Mouse (Mus musculus): ENCODE data around the gene Mcub.

Mcub gene

GRCm38 (mm10) chr3:129969432-129970395, at the start of gene Mcub:
TSS of gene Mcub (minus strand) at chr3:129970206.
- DNase-seq: peak; percentile 66

- DNase-seq: no peak
Measured at GRCm38 (mm10) chr3:130012943-130013342, 42.9 kb upstream of the Mcub start.

- no peak for DNase-seq
Measured at GRCm38 (mm10) chr3:130011236-130011635, 41.2 kb upstream of the Mcub start.

- no peak for DNase-seq
Measured at GRCm38 (mm10) chr3:130006141-130006540, 36.1 kb upstream of the Mcub start.

GRCm38 (mm10) chr3:130000926-130001325, 30.9 kb upstream of the Mcub start:
- DNase-seq: no peak

- DNase-seq: no peak
Measured at GRCm38 (mm10) chr3:129998526-129998925, 28.5 kb upstream of the Mcub start.

GRCm38 (mm10) chr3:129998001-129998400, 28.0 kb upstream of the Mcub start:
- DNase-seq: no peak

GRCm38 (mm10) chr3:129997324-129997723, 27.3 kb upstream of the Mcub start:
- no peak for DNase-seq

- no peak for DNase-seq
Measured at GRCm38 (mm10) chr3:129987297-129987696, 17.3 kb upstream of the Mcub start.

GRCm38 (mm10) chr3:129985335-129985734, 15.3 kb upstream of the Mcub start:
- DNase-seq: peak; percentile 18

GRCm38 (mm10) chr3:129984797-129985196, 14.8 kb upstream of the Mcub start:
- DNase-seq: no peak

- no peak for DNase-seq
Measured at GRCm38 (mm10) chr3:129982271-129982670, 12.3 kb upstream of the Mcub start.

- DNase-seq: no peak
Measured at GRCm38 (mm10) chr3:129981756-129982155, 11.8 kb upstream of the Mcub start.

- no peak for DNase-seq
Measured at GRCm38 (mm10) chr3:129979510-129979909, 9.5 kb upstream of the Mcub start.

- no peak for DNase-seq
Measured at GRCm38 (mm10) chr3:129978716-129979115, 8.7 kb upstream of the Mcub start.

- DNase-seq: no peak
Measured at GRCm38 (mm10) chr3:129976317-129976716, 6.3 kb upstream of the Mcub start.

- peak; percentile 12 for DNase-seq
Measured at GRCm38 (mm10) chr3:129970529-129971515, 816 bp upstream of the Mcub start.

- DNase-seq: no peak
Measured at GRCm38 (mm10) chr3:129969031-129969430, 975 bp downstream of the Mcub start.

GRCm38 (mm10) chr3:129967874-129968273, 2.1 kb downstream of the Mcub start:
- no peak for DNase-seq

- no peak for DNase-seq
Measured at GRCm38 (mm10) chr3:129964681-129965080, 5.3 kb downstream of the Mcub start.

- DNase-seq: no peak
Measured at GRCm38 (mm10) chr3:129962533-129962932, 7.5 kb downstream of the Mcub start.

- DNase-seq: no peak
Measured at GRCm38 (mm10) chr3:129953296-129953695, 16.7 kb downstream of the Mcub start.

- no peak for DNase-seq
Measured at GRCm38 (mm10) chr3:129949158-129949773, 20.7 kb downstream of the Mcub start.

All from thymus, postnatal 14 days (tissue).